In the genomic region with DNA sequence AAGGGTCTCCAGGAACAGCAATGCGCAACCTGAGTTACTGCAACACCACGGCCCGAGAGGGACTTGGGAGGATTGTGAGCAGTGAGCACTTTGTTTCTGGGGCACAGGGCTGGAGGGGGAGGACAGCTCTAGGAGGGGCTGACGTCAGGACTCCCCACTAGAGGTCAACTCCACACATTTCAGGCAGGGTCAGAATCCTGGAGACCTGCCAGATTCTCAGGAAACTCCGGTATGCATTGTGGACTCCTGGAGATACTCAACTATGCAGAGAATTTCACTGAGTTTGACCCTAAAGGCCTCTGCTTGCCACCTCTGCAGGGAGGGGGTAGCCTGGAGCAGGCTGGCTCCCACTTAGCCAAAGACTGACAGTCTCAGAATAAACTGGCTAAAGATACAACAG, we compare ENCODE assay signal across 8 mouse cellular contexts.
A peak's percentile ranks its signal among the peaks of the same experiment; 100 is the strongest.
DNase-seq lines count a peak whose midpoint lies in the region; ATAC-seq and TF ChIP-seq lines count a peak whose summit lies in the region.

No protein-coding gene starts in this region.

- peaks cover 2% of the 10 kb centered on the region; the same call in 1 of the 2 replicates for H3K4me1 ChIP-seq in hindbrain, embryonic 11.5 days (replicated peaks; ENCODE audit: control insufficient read depth, insufficient read depth, low read length)
- peaks cover 15% of the 10 kb centered on the region for H3K4me1 ChIP-seq in hindbrain, embryonic 16.5 days (ENCODE audit: control insufficient read depth, insufficient read depth, low read depth, low read length)
- peaks cover 21% of the 10 kb centered on the region for H3K4me1 ChIP-seq in hindbrain, embryonic 14.5 days (replicated peaks; ENCODE audit: control insufficient read depth, insufficient read depth, low read length)
- peaks cover 28% of the 10 kb centered on the region for H3K4me1 ChIP-seq in limb, embryonic 14.5 days (ENCODE audit: control insufficient read depth, insufficient read depth, low read length)
- H3K4me1 ChIP-seq in thymus, adult 2 months (replicated peaks; ENCODE audit: control insufficient read depth, insufficient read depth, low read length): no peaks in the 10 kb centered on the region

- peak; percentile 43 for DNase-seq in hindbrain, embryonic 11.5 days (ENCODE audit: low spot score)
- DNase-seq in embryo, embryonic 10 days (ENCODE audit: low spot score): peak; percentile 66
- no peak for DNase-seq in hindbrain, embryonic 14.5 days (ENCODE audit: low spot score)
- no peak for DNase-seq in limb, embryonic 14.5 days (ENCODE audit: low spot score)
- DNase-seq in thymus, postnatal 0 days (ENCODE audit: low spot score): no peak
- no peak for DNase-seq in thymus, adult 2 months

- no peaks in the 10 kb centered on the region for H3K27me3 ChIP-seq in hindbrain, embryonic 11.5 days (ENCODE audit: control insufficient read depth, insufficient read depth, low read length)
- H3K27me3 ChIP-seq in hindbrain, embryonic 16.5 days (replicated peaks; ENCODE audit: control insufficient read depth, insufficient read depth, low read length): no peaks in the 10 kb centered on the region
- H3K27me3 ChIP-seq in hindbrain, embryonic 14.5 days (ENCODE audit: control insufficient read depth, insufficient read depth, low read length): no peaks in the 10 kb centered on the region
- no peaks in the 10 kb centered on the region for H3K27me3 ChIP-seq in limb, embryonic 14.5 days (ENCODE audit: control insufficient read depth, insufficient read depth, low read length)
- no peaks in the 10 kb centered on the region for H3K27me3 ChIP-seq in thymus, adult 2 months (ENCODE audit: control insufficient read depth, insufficient read depth, low read length)

- no peak overlapping the region for H3K27ac ChIP-seq in hindbrain, embryonic 11.5 days (ENCODE audit: low read depth, low read length)
- H3K27ac ChIP-seq in hindbrain, embryonic 16.5 days (ENCODE audit: low read depth, low read length): no peak overlapping the region
- H3K27ac ChIP-seq in hindbrain, embryonic 14.5 days: peak overlapping the region; percentile 45
- H3K27ac ChIP-seq in limb, embryonic 14.5 days (replicated peaks; ENCODE audit: low read depth, low read length): no peak overlapping the region; the same call in 1 of the 2 replicates
- no peak overlapping the region for H3K27ac ChIP-seq in thymus, adult 2 months (ENCODE audit: control insufficient read depth, insufficient read depth, low read length)

- H3K4me2 ChIP-seq in hindbrain, embryonic 11.5 days (replicated peaks; ENCODE audit: low read depth, low read length): no peak overlapping the region
- no peak overlapping the region for H3K4me2 ChIP-seq in hindbrain, embryonic 16.5 days (ENCODE audit: low read length)
- no peak overlapping the region for H3K4me2 ChIP-seq in hindbrain, embryonic 14.5 days (replicated peaks)
- no peak overlapping the region for H3K4me2 ChIP-seq in limb, embryonic 14.5 days (replicated peaks; ENCODE audit: low read depth, low read length, severe bottlenecking)

- 32% methylated on average over 5 of the region's 5 CpGs for WGBS in hindbrain, embryonic 11.5 days
- 37% methylated on average over 5 of the region's 5 CpGs for WGBS in hindbrain, embryonic 16.5 days
- WGBS in hindbrain, embryonic 14.5 days: 29% methylated on average over 5 of the region's 5 CpGs
- 41% methylated on average over 5 of the region's 5 CpGs for WGBS in limb, embryonic 14.5 days
- 83% methylated on average over 5 of the region's 5 CpGs for WGBS in thymus, adult 2 months

- TF ChIP-seq POLR2A in limb, embryonic 14.5 days (IDR thresholded peaks at IDR 0.05; ENCODE audit: borderline replicate concordance, extremely low read depth, insufficient read depth, insufficient read length): no peak
- no peak for TF ChIP-seq POLR2A in thymus, adult 2 months (IDR thresholded peaks at IDR 0.05; ENCODE audit: control insufficient read depth, extremely low read depth, insufficient read depth, low read length, poor library complexity)

- H3K9me3 ChIP-seq in hindbrain, embryonic 11.5 days (ENCODE audit: control insufficient read depth, low read length): no peaks in the 10 kb centered on the region
- H3K9me3 ChIP-seq in hindbrain, embryonic 16.5 days (ENCODE audit: control insufficient read depth, low read length): no peaks in the 10 kb centered on the region
- H3K9me3 ChIP-seq in hindbrain, embryonic 14.5 days (ENCODE audit: control insufficient read depth, low read length): no peaks in the 10 kb centered on the region
- H3K9me3 ChIP-seq in limb, embryonic 14.5 days (ENCODE audit: control insufficient read depth, low read length): no peaks in the 10 kb centered on the region

- ATAC-seq in hindbrain, embryonic 11.5 days (ENCODE audit: low FRiP score): peak; percentile 62; the same call in 1 of the 2 replicates
- ATAC-seq in hindbrain, embryonic 16.5 days: no peak
- ATAC-seq in hindbrain, embryonic 14.5 days (ENCODE audit: low FRiP score): no peak; the same call in 1 of the 2 replicates
- 0 out of 2 replicates have a peak, but pooled peaks have one; percentile 34 for ATAC-seq in limb, embryonic 14.5 days (ENCODE audit: low FRiP score, low read depth)
- no peak for ATAC-seq in frontal cortex, adult (ENCODE audit: low TSS enrichment)

- no peak for TF ChIP-seq CTCF in thymus, adult 2 months (IDR thresholded peaks at IDR 0.05; ENCODE audit: borderline replicate concordance, control insufficient read depth, extremely low read depth, insufficient read depth, low read length, poor library complexity)

- no peaks in the 10 kb centered on the region for H3K36me3 ChIP-seq in hindbrain, embryonic 11.5 days (ENCODE audit: control insufficient read depth, insufficient read depth, low read length)
- no peaks in the 10 kb centered on the region for H3K36me3 ChIP-seq in hindbrain, embryonic 16.5 days (ENCODE audit: control insufficient read depth, insufficient read depth, low read length)
- H3K36me3 ChIP-seq in hindbrain, embryonic 14.5 days (replicated peaks; ENCODE audit: control insufficient read depth, insufficient read depth): no peaks in the 10 kb centered on the region
- H3K36me3 ChIP-seq in limb, embryonic 14.5 days (ENCODE audit: control insufficient read depth, insufficient read depth, low read length): no peaks in the 10 kb centered on the region
- no peaks in the 10 kb centered on the region for H3K36me3 ChIP-seq in thymus, adult 2 months (ENCODE audit: control insufficient read depth, insufficient read depth, low read length)

- H3K4me3 ChIP-seq in hindbrain, embryonic 11.5 days (ENCODE audit: low read depth, low read length): no peak overlapping the region
- H3K4me3 ChIP-seq in hindbrain, embryonic 16.5 days (ENCODE audit: low read length): no peak overlapping the region
- H3K4me3 ChIP-seq in hindbrain, embryonic 14.5 days (replicated peaks; ENCODE audit: low read length): no peak overlapping the region
- no peak overlapping the region for H3K4me3 ChIP-seq in limb, embryonic 14.5 days (replicated peaks; ENCODE audit: low read length)
- no peak overlapping the region for H3K4me3 ChIP-seq in thymus, adult 2 months (ENCODE audit: control insufficient read depth, insufficient read depth, low read length)

- H3K9ac ChIP-seq in hindbrain, embryonic 11.5 days (ENCODE audit: low read depth, low read length): no peak overlapping the region
- H3K9ac ChIP-seq in hindbrain, embryonic 16.5 days (ENCODE audit: low read depth, low read length): no peak overlapping the region
- H3K9ac ChIP-seq in hindbrain, embryonic 14.5 days: no peak overlapping the region
- no peak overlapping the region for H3K9ac ChIP-seq in limb, embryonic 14.5 days (ENCODE audit: low read depth, low read length, severe bottlenecking)

Comparison
In these comparisons a context has a peak if more than half of its experiments do, and no peak if none do; other contexts are left out.
1. ATAC-seq: peak in hindbrain, embryonic 11.5 days (single experiment) and limb, embryonic 14.5 days (single experiment); none in hindbrain, embryonic 16.5 days (single experiment), hindbrain, embryonic 14.5 days (single experiment) and frontal cortex, adult (single experiment).
2. DNase-seq: peak in hindbrain, embryonic 11.5 days (single experiment) and embryo, embryonic 10 days (single experiment); none in hindbrain, embryonic 14.5 days (single experiment), limb, embryonic 14.5 days (single experiment), thymus, postnatal 0 days (single experiment) and thymus, adult 2 months (single experiment).